Mouse (Mus musculus): ENCODE results near the gene Tmem266. TPM values are rescaled to one million over a fixed set of nuclear protein-coding genes. Genes with fewer than 3 reads are reported as not detected.

Gene Tmem266
- total RNA-seq, 2 experiments from 2014 or later: 7.7 to 10.0 TPM

GRCm38 (mm10) chr9:55449108-55449507 is 122.4 kb downstream of the Tmem266 start:
- DNase-seq (ENCODE audit: low spot score in 2 of 2): no peak

DNA sequence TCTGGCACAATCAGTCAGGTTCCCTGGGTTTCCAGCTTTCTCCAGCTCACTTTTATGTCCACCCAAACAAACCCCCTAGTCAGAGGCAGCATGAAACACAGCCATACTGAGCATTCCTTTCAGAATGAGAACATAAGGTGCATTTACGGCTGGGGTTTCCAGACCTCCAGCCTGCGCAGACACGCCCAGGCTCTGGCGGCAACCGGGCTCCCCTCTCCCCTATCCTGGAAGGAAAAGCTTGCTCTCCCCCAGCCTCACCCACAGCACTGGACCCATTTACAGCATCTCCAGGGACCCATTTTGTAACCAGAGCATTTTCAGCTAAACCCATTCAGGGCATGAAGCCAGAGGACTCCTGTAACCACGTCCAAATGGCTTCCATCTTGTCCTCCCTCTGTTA is 123.3 kb downstream of the Tmem266 start:
- peak in 1 of 2 experiments; percentile 2 for DNase-seq (ENCODE audit: low spot score in 2 of 2)

GRCm38 (mm10) chr9:55451426-55451825 is 124.7 kb downstream of the Tmem266 start:
- DNase-seq (ENCODE audit: low spot score in 2 of 2): peak in 1 of 2 experiments; percentile 3

- no peak for DNase-seq (ENCODE audit: low spot score in 2 of 2)
Measured at GRCm38 (mm10) chr9:55452906-55453305, 126.2 kb downstream of the Tmem266 start.

- no peak for DNase-seq (ENCODE audit: low spot score in 2 of 2)
Measured at GRCm38 (mm10) chr9:55453366-55453765, 126.7 kb downstream of the Tmem266 start.

- DNase-seq (ENCODE audit: low spot score in 2 of 2): no peak
Measured at GRCm38 (mm10) chr9:55468397-55468796, 141.7 kb downstream of the Tmem266 start.

- no peak for DNase-seq (ENCODE audit: low spot score in 2 of 2)
Measured at GRCm38 (mm10) chr9:55476084-55476483, 149.4 kb downstream of the Tmem266 start.

DNA sequence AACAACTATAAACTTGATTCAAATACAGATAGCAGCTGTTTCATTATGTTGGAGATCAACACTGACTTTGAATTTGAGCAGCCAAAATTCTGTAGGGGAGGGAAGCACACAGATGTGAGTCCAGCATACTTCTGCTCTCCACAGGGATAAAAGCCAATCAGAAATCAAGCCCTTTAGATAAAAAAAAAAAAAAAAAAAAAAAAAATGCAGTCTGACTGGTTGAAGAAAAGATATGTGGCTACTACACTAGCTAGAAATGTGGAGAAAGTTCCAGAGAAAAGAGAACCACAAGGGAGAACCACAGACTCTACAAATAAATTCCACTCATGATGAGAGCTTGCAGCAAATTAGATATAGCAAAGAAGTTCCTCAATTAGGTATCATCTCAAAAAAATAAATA is 152.0 kb downstream of the Tmem266 start:
- DNase-seq (ENCODE audit: low spot score in 2 of 2): no peak

DNA sequence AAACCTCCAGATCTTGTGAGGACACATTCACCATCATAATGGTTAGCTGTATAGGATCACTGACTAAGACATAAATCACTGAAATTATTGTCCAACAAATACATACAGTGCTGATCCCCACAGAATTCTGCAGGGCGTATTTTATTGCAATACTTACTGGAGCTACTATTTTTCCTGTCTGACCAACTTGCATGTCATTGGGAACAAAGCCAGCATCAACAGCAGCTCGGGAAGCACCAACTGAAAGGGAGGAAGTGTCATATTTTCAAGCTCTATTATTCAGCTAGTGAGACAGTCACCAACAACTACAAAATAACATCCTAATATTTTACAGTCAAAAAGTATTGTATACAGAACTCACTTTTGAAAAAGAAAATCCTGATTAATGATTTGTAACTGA is 155.4 kb downstream of the Tmem266 start:
- no peak for DNase-seq (ENCODE audit: low spot score in 2 of 2)

Other genes starting within 250 kb of the Tmem266 start
- gene Ube2q2, start 178.1 kb upstream of the Tmem266 start, total RNA-seq (2021): 10 to 100 TPM; 42.1 to 52.3 TPM
- gene Fbxo22, start 118.0 kb upstream of the Tmem266 start, total RNA-seq (2021): 10 to 100 TPM; 39.9 to 40.7 TPM
- under 1 TPM; 0.57 to 0.65 TPM for gene Nrg4, start 69 bp upstream of the Tmem266 start, total RNA-seq (2021)
- gene Etfa, start 185.3 kb downstream of the Tmem266 start, total RNA-seq (2021): 10 to 100 TPM; 53.2 to 54.7 TPM
- not detected for gene Isl2, start 211.8 kb downstream of the Tmem266 start, total RNA-seq (2021)